Mouse (Mus musculus): ENCODE measurements around the gene Bcl2. TPM values are rescaled to one million over a fixed set of nuclear protein-coding genes. Genes with fewer than 3 reads are reported as not detected.
"Not testable (repeated sequence)": the region's sequence is repeated elsewhere in the genome, so short reads cannot be mapped to it uniquely, and the experiment has no call there.

Bcl2 gene
- total RNA-seq, 1 experiment from 2014 or later, result 66.0 TPM

- ATAC-seq (replicated peaks; ENCODE audit: low read depth, poor library complexity, severe bottlenecking), result no peak
Measured at GRCm38 (mm10) chr1:106566120-106567086, 147.7 kb downstream of the Bcl2 start.

DNA sequence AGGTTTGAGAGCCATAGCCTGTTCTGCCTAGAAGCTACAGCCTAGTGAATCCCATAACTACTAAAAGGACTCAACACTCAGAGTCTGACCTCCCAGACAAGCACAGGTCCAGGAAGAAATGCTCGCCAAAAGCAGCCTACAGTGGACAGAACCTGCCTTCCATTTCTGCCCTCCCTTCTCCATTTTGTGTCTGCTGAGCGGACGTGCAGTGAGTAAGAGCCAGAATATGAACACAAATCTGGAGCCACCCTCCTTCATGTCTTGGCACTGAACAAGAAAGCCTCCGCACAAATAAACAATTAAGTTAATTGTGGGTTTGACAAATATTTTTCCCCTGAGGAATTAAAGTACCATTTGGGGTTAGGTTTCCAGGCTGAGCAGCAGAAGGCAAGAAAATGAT lies 148.8 kb downstream of the Bcl2 start:
- no peak for ATAC-seq (replicated peaks; ENCODE audit: low read depth, poor library complexity, severe bottlenecking)

DNA sequence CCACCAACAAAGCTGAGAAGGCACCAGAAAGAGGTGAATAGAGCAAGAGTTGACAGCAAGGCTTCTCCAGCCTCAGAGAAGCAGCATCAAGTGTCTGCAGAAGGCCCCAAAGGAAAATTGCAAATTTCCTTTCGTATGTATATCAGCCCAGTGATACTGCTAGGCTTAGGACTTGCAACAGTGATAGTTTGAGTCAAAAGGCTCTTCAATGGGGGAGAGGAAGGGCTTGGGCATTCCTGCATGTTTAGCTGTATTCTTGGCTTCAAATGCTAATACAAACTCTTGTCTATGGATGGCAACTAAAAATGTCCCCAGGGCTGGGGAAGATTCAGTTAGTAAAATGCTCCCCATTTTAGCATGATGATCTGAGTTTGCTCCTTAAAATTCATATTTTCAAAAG lies 149.6 kb downstream of the Bcl2 start:
- no peak for ATAC-seq (replicated peaks; ENCODE audit: low read depth, poor library complexity, severe bottlenecking)

GRCm38 (mm10) chr1:106562751-106563150 lies 151.3 kb downstream of the Bcl2 start:
- ATAC-seq (replicated peaks; ENCODE audit: low read depth, poor library complexity, severe bottlenecking), result no peak

DNA sequence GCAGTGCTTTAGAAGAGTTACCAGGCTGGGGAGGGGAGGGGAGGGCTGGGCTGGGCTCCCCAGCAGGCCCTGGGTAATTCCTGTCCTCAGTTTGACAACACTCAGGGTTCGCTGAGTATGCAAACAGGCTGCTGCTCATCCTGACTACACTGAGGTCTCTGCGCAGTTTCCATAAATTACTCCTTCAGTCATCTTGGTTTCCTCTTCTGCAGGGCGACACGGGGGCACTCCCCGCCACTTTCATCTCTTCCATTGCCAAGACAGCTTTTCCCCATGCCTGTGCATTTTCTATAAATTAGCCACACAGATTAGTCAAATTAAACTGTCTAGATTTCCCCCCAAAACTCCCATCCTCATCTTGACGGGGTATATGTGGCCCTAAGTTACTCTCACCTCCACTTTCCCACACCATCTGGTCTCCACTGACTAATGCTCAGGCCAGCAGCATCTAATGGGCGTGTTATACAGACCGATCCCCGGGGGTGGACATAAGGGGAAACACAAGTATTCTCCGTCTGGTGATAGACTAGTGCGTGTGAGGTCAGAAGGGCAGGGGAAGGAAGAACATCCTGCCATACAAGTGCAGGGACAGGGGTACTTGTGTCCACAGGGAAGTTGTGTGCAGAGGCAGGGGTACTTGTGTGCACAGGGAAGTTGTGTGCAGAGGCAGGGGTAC lies 152.9 kb downstream of the Bcl2 start:
- ATAC-seq (replicated peaks; ENCODE audit: low read depth, poor library complexity, severe bottlenecking), result no peak

DNA sequence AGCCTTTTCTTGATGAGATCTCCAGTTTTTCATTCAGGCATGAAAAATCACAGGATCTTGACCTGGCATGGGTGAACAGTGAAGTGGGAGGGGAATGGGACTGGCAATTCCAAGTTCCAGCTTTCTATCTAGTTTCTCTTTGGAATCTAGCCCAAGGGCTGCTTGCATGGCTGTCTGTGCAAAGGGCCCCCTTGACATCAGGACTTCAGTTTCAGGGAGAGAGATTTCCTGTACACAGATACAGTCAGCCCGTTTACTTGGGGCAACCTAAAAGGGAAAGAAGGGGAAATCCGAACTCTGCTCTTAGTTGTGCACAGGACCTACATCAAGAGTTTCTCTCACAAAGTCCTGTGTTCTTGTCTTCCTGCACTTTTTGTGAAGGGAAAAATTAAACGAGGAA lies 154.0 kb downstream of the Bcl2 start:
- no peak for ATAC-seq (replicated peaks; ENCODE audit: low read depth, poor library complexity, severe bottlenecking)

DNA sequence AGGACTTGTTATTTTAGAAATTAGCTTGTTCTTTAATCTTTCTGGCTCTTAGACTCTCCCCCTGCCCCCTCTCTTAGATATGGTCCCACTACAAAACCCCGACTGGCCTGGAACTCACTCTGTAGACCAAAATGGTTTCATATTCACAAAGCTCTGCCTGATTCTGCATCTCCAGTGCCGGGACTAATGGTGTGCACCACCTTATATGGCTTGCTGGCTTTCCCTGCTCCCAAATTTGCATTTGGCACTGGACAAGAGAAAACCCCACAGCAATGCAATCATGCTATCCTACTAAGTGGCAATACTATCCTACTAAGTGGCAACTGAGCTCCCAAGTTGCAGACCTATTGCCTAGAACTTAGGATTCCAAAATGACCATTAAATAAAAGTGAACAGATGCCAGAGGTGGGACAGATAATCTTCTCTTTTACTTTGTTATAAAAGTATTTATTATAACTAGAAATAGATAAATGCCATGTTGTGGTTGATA lies 154.9 kb downstream of the Bcl2 start:
- ATAC-seq (replicated peaks; ENCODE audit: low read depth, poor library complexity, severe bottlenecking), result no peak

GRCm38 (mm10) chr1:106555498-106556168 lies 158.4 kb downstream of the Bcl2 start:
- ATAC-seq (replicated peaks; ENCODE audit: low read depth, poor library complexity, severe bottlenecking), result no peak

DNA sequence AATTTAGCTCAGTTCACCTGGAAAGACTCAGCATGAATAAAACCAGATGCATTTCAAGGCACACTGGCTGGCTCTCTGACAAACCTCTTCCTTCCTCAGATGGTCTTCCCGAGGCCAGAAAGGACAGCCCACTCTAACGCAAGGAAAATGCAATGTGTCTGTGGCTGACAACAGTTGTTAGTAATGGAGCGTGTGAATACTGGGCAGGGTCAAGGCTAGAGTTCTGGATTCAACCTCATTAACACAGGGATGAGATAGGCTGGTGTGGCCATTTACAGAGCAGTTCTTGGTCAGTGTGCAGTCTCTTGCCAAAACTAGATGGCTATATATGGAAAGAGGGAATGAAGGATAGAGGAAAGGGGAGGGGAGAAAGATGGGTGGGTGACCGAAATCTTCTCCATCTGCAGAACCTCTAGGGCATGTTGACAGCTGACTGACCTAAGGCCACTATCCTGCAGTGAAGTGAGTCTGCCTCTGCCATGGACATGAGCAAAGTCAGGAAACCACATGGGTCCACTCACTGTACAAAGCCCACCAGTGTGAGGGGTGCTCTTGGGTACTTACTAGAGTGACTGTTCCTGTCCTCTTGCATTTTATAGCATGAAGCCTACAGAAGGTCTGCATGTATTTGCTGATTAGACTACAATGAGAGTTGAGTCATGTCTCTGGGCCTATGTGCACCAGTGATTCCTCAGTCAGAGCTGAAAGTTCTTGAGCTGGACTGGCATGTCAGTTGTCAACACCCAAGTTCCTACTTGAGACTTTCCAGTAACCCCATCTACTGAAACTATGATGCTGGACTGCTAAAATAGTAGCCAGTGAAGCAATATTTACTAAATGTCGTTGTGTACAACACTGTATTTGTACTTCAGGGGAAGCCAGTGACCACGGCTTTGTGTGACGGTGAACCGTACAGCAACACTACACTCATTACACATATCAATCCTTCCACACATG lies 159.9 kb downstream of the Bcl2 start:
- 0 out of 2 replicates have a peak, but pooled peaks have one; percentile 4 for ATAC-seq (replicated peaks; ENCODE audit: low read depth, poor library complexity, severe bottlenecking)

GRCm38 (mm10) chr1:106552856-106553255 lies 161.2 kb downstream of the Bcl2 start:
- ATAC-seq (replicated peaks; ENCODE audit: low read depth, poor library complexity, severe bottlenecking), result peak; percentile 62

DNA sequence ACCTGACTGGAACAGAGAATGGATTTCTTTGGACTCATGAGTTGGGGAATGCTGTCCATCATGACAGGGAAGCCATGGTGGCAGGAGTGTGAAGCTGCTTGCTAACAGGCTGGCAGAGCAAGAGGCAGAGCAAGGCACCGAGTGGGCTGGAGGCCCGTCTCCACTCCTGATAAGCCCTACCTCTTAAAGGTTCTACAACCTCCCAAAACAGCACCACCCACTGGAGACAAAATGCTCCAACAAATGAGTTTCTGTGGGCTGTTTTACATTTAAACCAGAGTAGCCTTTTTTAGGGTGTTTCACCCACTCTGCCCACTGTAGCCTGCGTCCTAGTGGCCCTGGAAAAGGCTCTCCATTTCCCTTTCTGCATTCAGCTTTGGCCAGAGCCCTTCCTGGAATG lies 163.5 kb downstream of the Bcl2 start:
- ATAC-seq (replicated peaks; ENCODE audit: low read depth, poor library complexity, severe bottlenecking), result no peak; the same call in 1 of the 2 replicates

GRCm38 (mm10) chr1:106549025-106549424 lies 165.0 kb downstream of the Bcl2 start:
- peak; percentile 58 for ATAC-seq (replicated peaks; ENCODE audit: low read depth, poor library complexity, severe bottlenecking)

GRCm38 (mm10) chr1:106544817-106545612 lies 169.1 kb downstream of the Bcl2 start:
- 0 out of 2 replicates have a peak, but pooled peaks have one; percentile 39 for ATAC-seq (replicated peaks; ENCODE audit: low read depth, poor library complexity, severe bottlenecking)

GRCm38 (mm10) chr1:106542731-106543130 lies 171.3 kb downstream of the Bcl2 start:
- no peak for ATAC-seq (replicated peaks; ENCODE audit: low read depth, poor library complexity, severe bottlenecking)

GRCm38 (mm10) chr1:106541851-106542250 lies 172.2 kb downstream of the Bcl2 start:
- ATAC-seq (replicated peaks; ENCODE audit: low read depth, poor library complexity, severe bottlenecking), result no peak

DNA sequence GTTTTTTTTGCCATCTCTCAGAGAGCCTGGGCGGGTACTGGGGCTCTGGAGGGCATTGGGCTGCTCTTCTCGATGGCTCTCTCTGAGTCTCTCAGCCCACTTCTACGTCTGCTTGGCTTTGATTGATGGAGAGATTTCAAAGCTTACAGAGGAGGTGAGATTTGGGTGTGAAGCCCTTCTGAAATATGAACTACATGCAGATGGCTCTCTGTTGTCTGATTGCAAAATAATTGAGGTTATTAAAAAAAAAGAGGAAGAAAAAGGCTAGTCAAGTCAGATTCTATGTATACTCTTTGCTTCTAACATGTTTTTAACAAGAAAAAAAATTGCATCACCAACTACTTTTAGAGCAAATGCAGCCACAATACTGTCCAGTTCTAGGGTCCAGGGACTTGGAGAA lies 173.9 kb downstream of the Bcl2 start:
- peak; percentile 59 for ATAC-seq (replicated peaks; ENCODE audit: low read depth, poor library complexity, severe bottlenecking)

DNA sequence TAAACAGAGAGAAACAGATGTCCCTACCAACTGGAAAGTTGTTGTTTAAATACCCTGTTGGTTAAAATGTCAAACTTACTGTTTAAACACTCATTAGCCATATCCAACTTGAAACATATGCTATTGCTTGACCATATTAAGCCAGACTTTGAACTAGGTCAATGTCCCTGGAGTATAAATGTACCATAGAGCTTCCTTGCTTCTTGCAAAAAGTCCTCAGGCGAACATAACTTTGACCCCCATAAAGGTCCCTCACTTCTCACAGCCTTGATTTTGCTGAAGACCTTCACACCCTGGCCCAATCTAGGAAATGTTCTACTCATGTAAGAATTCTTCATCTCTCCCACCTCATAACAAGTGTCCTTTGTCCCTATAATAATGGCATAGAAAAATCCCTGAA lies 175.0 kb downstream of the Bcl2 start:
- no peak for ATAC-seq (replicated peaks; ENCODE audit: low read depth, poor library complexity, severe bottlenecking)

GRCm38 (mm10) chr1:106534835-106535234 lies 179.2 kb downstream of the Bcl2 start:
- ATAC-seq (replicated peaks; ENCODE audit: low read depth, poor library complexity, severe bottlenecking), result not testable (repeated sequence)

DNA sequence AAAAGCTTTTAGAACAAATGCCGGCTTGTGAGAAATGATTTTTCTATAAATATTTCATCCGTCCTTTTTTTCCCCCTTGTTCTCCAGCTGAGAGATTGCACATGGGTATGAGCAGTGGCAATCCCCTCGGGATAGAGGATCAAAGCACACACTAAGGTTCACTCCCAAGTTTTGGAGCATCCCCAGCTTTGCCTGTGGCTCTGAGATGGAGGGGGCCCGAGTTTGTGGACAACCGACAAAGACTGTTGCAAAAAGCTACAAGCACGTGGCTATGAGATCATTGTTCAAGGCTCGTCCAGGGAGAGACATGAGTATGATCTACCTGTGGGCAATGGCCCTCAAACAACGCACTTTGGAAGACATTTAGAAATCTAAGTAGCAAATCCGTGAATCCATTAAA lies 184.5 kb downstream of the Bcl2 start:
- no peak for ATAC-seq (replicated peaks; ENCODE audit: low read depth, poor library complexity, severe bottlenecking)
